Mouse (Mus musculus) bone marrow macrophage, adult 2 months (primary cell): ENCODE measurements around the gene Bcl2.

Experiments
- CTCF ChIP-seq: IDR thresholded peaks from 2 replicates; pipeline ENCODE4 v1.5.1; 2012; ENCODE audit warnings: low read depth, mild to moderate bottlenecking, low read length, moderate library complexity
- POLR2A ChIP-seq: IDR thresholded peaks from 2 replicates; pipeline ENCODE4 v1.6.1; 2012; ENCODE audit warnings: mild to moderate bottlenecking, low read depth, low read length, borderline replicate concordance

- TF ChIP-seq CTCF, result peak; percentile 50
- TF ChIP-seq POLR2A, result no peak
Observed at GRCm38 (mm10) chr1:106542731-106543130, 171.3 kb downstream of the Bcl2 start.
